ENCODE assay signal across 28 mouse cellular contexts in genomic region chr11:69968793-69969192, GRCm38 (mm10). TPM values are rescaled to one million over a fixed set of nuclear protein-coding genes. Genes with fewer than 3 reads are reported as not detected.
"Had no signal": no experiment of that assay in that cellular context is flagged by ENCODE, and none has a peak within 500 bp of the region (broad histone marks: within the 10 kb centered on the region; RNA-seq: fewer than 3 reads in every experiment).

No protein-coding gene starts in this region.

- DNase-seq: kidney, adult 18-20 months; kidney, postnatal 36 days; layer of hippocampus, postnatal 36 days; left cerebral cortex, postnatal 4 days; liver, postnatal 0 days; lung, embryonic 14.5 days; right cerebral cortex, adult 18-20 months; right cerebral cortex, postnatal 14 days; right cerebral cortex, postnatal 4 days; spleen, adult 18-20 months; thymus, adult 2 months; thymus, postnatal 14 days; thymus, postnatal 4 days had no signal

- H3K27ac ChIP-seq: left cerebral cortex, adult 2 months; limb, embryonic 12.5 days; limb, embryonic 15.5 days; liver, embryonic 14.5 days; macrophage; midbrain, embryonic 12.5 days; midbrain, embryonic 15.5 days; neural tube, embryonic 12.5 days; neural tube, embryonic 15.5 days had no signal

- H3K9me3 ChIP-seq: limb, embryonic 12.5 days; limb, embryonic 15.5 days; midbrain, embryonic 12.5 days; midbrain, embryonic 15.5 days; neural tube, embryonic 12.5 days; neural tube, embryonic 15.5 days had no signal

- ATAC-seq: liver, postnatal 0 days; lung, postnatal 0 days; midbrain, embryonic 15.5 days had no signal

- H3K4me2 ChIP-seq: limb, embryonic 12.5 days; limb, embryonic 15.5 days; liver, embryonic 11.5 days; lung, embryonic 14.5 days; midbrain, embryonic 12.5 days; midbrain, embryonic 15.5 days; neural tube, embryonic 12.5 days; neural tube, embryonic 15.5 days had no signal

- H3K4me3 ChIP-seq: left cerebral cortex, adult 2 months; limb, embryonic 12.5 days; limb, embryonic 15.5 days; midbrain, embryonic 12.5 days; midbrain, embryonic 15.5 days; neural tube, embryonic 12.5 days; neural tube, embryonic 15.5 days had no signal

- H3K9ac ChIP-seq: limb, embryonic 12.5 days; limb, embryonic 15.5 days; liver, embryonic 14.5 days; liver, postnatal 0 days; lung, embryonic 14.5 days; midbrain, embryonic 12.5 days; midbrain, embryonic 15.5 days; neural tube, embryonic 12.5 days; neural tube, embryonic 15.5 days had no signal

RNA-seq across cellular contexts. Expression of gene Cldn7, which starts 4.2 kb away (rescaled TPM):
- total RNA-seq: layer of hippocampus, adult 8-10 months; layer of hippocampus, postnatal 10 days; layer of hippocampus, postnatal 36 days; left cerebral cortex, adult 2 months; left cerebral cortex, postnatal 10 days; left cerebral cortex, postnatal 4 days; megakaryocyte, adult 5-6 weeks had no signal
- polyA plus RNA-seq: macrophage had no signal
